Mouse (Mus musculus): Measurements from ENCODE around the gene Gpc4. TPM values are rescaled to one million over a fixed set of nuclear protein-coding genes. Genes with fewer than 3 reads are reported as not detected.

The Gpc4 gene
- total RNA-seq, 2 experiments from 2014 or later, result 0.33 to 2.0 TPM

GRCm38 (mm10) chrX:52151555-52151954 lies 13.5 kb downstream of the Gpc4 start:
- peak; percentile 60 for ATAC-seq (replicated peaks; ENCODE audit: poor library complexity)

- ATAC-seq (replicated peaks; ENCODE audit: poor library complexity), result peak; percentile 90
Measured at GRCm38 (mm10) chrX:52151100-52151499, 14.0 kb downstream of the Gpc4 start.

GRCm38 (mm10) chrX:52145563-52145962 lies 19.5 kb downstream of the Gpc4 start:
- ATAC-seq (replicated peaks; ENCODE audit: poor library complexity), result peak; percentile 48

GRCm38 (mm10) chrX:52144491-52144890 lies 20.6 kb downstream of the Gpc4 start:
- ATAC-seq (replicated peaks; ENCODE audit: poor library complexity), result no peak

GRCm38 (mm10) chrX:52140316-52140715 lies 24.7 kb downstream of the Gpc4 start:
- ATAC-seq (replicated peaks; ENCODE audit: poor library complexity), result no peak

- no peak for ATAC-seq (replicated peaks; ENCODE audit: poor library complexity)
Measured at GRCm38 (mm10) chrX:52138461-52139075, 26.5 kb downstream of the Gpc4 start.

GRCm38 (mm10) chrX:52138033-52138432 lies 27.0 kb downstream of the Gpc4 start:
- ATAC-seq (replicated peaks; ENCODE audit: poor library complexity), result no peak

- ATAC-seq (replicated peaks; ENCODE audit: poor library complexity), result no peak
Measured at GRCm38 (mm10) chrX:52136525-52136924, 28.5 kb downstream of the Gpc4 start.

GRCm38 (mm10) chrX:52129604-52130003 lies 35.4 kb downstream of the Gpc4 start:
- ATAC-seq (replicated peaks; ENCODE audit: poor library complexity), result no peak

- ATAC-seq (replicated peaks; ENCODE audit: poor library complexity), result no peak
Measured at GRCm38 (mm10) chrX:52128794-52129193, 36.3 kb downstream of the Gpc4 start.

GRCm38 (mm10) chrX:52113651-52114050 lies 51.4 kb downstream of the Gpc4 start:
- ATAC-seq (replicated peaks; ENCODE audit: poor library complexity), result peak; percentile 66

- no peak for ATAC-seq (replicated peaks; ENCODE audit: poor library complexity)
Measured at GRCm38 (mm10) chrX:52109663-52110062, 55.4 kb downstream of the Gpc4 start.

GRCm38 (mm10) chrX:52108966-52109365 lies 56.1 kb downstream of the Gpc4 start:
- ATAC-seq (replicated peaks; ENCODE audit: poor library complexity), result no peak

GRCm38 (mm10) chrX:52103771-52104170 lies 61.3 kb downstream of the Gpc4 start:
- ATAC-seq (replicated peaks; ENCODE audit: poor library complexity), result no peak

GRCm38 (mm10) chrX:52101940-52102339 lies 63.1 kb downstream of the Gpc4 start:
- peak; percentile 50; the same call in 1 of the 2 replicates for ATAC-seq (replicated peaks; ENCODE audit: poor library complexity)

GRCm38 (mm10) chrX:52101445-52101844 lies 63.6 kb downstream of the Gpc4 start:
- ATAC-seq (replicated peaks; ENCODE audit: poor library complexity), result peak; percentile 95

GRCm38 (mm10) chrX:52087726-52088348 lies 77.2 kb downstream of the Gpc4 start:
- peak; percentile 74 for ATAC-seq (replicated peaks; ENCODE audit: poor library complexity)

GRCm38 (mm10) chrX:52086885-52087573 lies 78.0 kb downstream of the Gpc4 start:
- no peak for ATAC-seq (replicated peaks; ENCODE audit: poor library complexity)

- ATAC-seq (replicated peaks; ENCODE audit: poor library complexity), result no peak
Measured at GRCm38 (mm10) chrX:52083557-52083956, 81.5 kb downstream of the Gpc4 start.

GRCm38 (mm10) chrX:52072410-52072809 lies 92.6 kb downstream of the Gpc4 start:
- no peak for ATAC-seq (replicated peaks; ENCODE audit: poor library complexity)

GRCm38 (mm10) chrX:52053416-52053815 lies 111.6 kb downstream of the Gpc4 start:
- ATAC-seq (replicated peaks; ENCODE audit: poor library complexity), result no peak

GRCm38 (mm10) chrX:52052011-52052410 lies 113.0 kb downstream of the Gpc4 start:
- no peak for ATAC-seq (replicated peaks; ENCODE audit: poor library complexity)
